Mouse (Mus musculus): ENCODE measurements around the gene Glce.

Glce gene

GRCm38 (mm10) chr9:62028072-62028471 lies 94.4 kb downstream of the Glce start:
- ATAC-seq (ENCODE audit: low TSS enrichment): peak; percentile 85

DNA sequence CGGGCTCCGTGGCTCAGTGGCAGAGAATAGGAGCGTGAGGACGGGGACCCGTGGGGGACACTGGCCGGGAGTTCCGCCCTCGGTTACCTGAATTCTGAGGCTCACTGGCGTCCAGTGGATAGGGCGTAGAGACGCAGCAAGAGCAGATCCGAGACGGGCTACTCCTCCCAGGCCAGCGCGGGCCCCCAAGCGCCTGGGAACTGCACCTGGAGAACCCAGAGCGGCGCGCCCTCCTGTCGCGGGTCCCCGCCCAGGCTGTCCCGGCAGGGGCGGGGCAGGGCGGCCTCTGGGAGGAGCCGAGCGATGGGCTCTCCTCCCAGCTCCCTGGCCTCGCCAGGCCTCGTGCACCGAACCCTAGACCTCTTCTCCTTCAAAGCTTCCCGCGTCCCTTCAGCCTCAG lies 95.9 kb downstream of the Glce start, which contains the start of gene Paqr5:
Paqr5 (minus strand) TSS at position 257 of the 400 bp plus-strand sequence.
- ATAC-seq (ENCODE audit: low TSS enrichment): peak; percentile 20; the same call in 1 of the 2 replicates

DNA sequence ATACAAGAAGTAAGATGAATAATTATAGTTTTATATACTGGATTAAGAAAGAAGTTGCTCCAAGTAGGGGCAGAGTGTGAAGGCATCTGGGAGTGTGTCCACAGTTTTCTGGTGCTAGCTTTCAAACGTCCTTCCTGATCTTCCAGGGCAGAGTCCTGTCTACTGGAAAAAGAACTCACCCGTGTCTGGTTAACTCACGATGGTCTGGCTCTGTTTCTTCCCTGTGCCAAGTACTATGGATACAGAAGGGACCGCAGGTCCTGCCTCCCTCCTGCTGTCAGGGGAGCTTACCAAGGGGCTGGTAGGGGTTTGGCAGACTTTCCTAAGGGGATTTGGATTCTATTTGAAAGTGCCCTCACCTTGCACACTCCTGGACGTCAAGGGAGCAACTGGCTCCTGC lies 97.4 kb downstream of the Glce start:
- ATAC-seq (ENCODE audit: low TSS enrichment): no peak

GRCm38 (mm10) chr9:62023879-62024278 lies 98.6 kb downstream of the Glce start:
- ATAC-seq (ENCODE audit: low TSS enrichment): no peak

GRCm38 (mm10) chr9:62022961-62023680 lies 99.3 kb downstream of the Glce start:
- no peak for ATAC-seq (ENCODE audit: low TSS enrichment)

DNA sequence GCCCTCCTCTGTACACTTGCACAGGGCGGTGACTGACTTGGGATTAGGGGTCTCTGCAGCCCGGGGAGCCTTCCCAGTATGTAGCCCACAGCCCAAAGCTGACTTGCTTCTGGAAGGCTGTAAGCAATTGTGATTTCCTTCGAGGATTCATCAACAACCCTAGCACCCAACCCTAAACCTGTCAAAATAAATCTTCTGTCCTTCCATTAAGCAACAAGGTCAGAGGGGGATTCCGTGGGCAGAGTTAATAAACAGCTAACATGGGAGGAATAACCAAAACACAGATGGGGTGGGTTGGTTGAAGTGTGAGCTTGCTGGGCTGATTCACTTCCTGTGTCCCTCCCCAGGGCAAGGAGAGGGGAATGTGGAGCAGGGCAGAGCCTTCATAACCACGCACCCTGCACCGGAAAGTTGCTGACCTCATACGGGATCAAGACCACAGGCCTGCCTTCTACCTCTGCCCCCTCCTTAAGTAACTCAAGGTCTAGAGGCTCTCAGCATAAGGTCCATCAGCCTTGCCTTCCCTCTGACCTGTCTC lies 100.8 kb downstream of the Glce start:
- no peak for ATAC-seq (ENCODE audit: low TSS enrichment)

- ATAC-seq (ENCODE audit: low TSS enrichment): no peak
These were observed 102.2 kb downstream of the Glce start for GRCm38 (mm10) chr9:62020259-62020658.

GRCm38 (mm10) chr9:62018229-62019093 lies 104.0 kb downstream of the Glce start:
- ATAC-seq (ENCODE audit: low TSS enrichment): no peak

- ATAC-seq (ENCODE audit: low TSS enrichment): no peak
These were observed 105.1 kb downstream of the Glce start for GRCm38 (mm10) chr9:62017329-62017728.

DNA sequence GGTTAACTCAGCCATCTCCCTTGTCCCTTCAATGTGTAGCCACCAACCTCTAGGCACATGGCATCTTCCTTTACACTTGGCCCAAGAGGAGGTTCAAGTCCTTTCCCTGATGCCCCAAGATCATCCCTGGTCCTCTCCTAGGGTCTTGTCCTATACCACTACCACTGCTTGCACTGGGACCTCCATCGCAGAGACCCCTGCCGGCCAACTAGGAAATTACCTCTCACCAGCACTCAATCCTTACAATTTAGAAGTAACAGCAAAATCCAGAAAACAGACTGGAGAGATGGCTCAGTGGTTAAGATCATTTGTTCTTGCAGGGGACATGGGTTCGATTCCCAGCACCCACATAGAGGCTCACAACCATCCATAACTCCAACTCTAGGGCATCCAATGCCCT lies 107.0 kb downstream of the Glce start:
- no peak for ATAC-seq (ENCODE audit: low TSS enrichment)

- no peak for ATAC-seq (ENCODE audit: low TSS enrichment)
These were observed 108.9 kb downstream of the Glce start for GRCm38 (mm10) chr9:62013316-62014097.

GRCm38 (mm10) chr9:62008360-62008759 lies 114.1 kb downstream of the Glce start:
- no peak for ATAC-seq (ENCODE audit: low TSS enrichment)
